Mouse (Mus musculus) bone marrow macrophage, adult 2 months (primary cell): ENCODE measurements at regions not wholly inside any gene's neighbourhood (a gene's known extent, or its start where the extent isn't known, plus 50 kb on each side); places are given as distances from the start of the nearest gene placed in this dataset.

Source experiments
- CTCF ChIP-seq: IDR thresholded peaks from 2 replicates; pipeline ENCODE4 v1.5.1; 2012; ENCODE audit warnings: low read depth, mild to moderate bottlenecking, low read length, moderate library complexity
- POLR2A ChIP-seq: IDR thresholded peaks from 2 replicates; pipeline ENCODE4 v1.6.1; 2012; ENCODE audit warnings: mild to moderate bottlenecking, low read depth, low read length, borderline replicate concordance

GRCm38 (mm10) chr1:154053641-154054040, 147.3 kb upstream of the Zfp648 start:
- no peak for TF ChIP-seq CTCF
- TF ChIP-seq POLR2A: no peak
